8 mouse cellular contexts compared by ENCODE assay signal in genomic region chr2:12001938-12002899, GRCm38 (mm10).
DNase-seq lines count a peak whose midpoint lies in the region; ATAC-seq and TF ChIP-seq lines count a peak whose summit lies in the region.

No protein-coding gene starts in this region.

- H3K4me3 ChIP-seq in lung, embryonic 14.5 days (ENCODE audit: low read depth, low read length), result no peak overlapping the region
- H3K4me3 ChIP-seq in midbrain, embryonic 15.5 days, result no peak overlapping the region

- peak; percentile 19 for DNase-seq in cerebellum, adult 9-10 months
- DNase-seq in cerebellum, postnatal 36 days, result no peak
- DNase-seq in lung, embryonic 14.5 days, result peak; percentile 87
- DNase-seq in lung, postnatal 14 days, result no peak
- no peak for DNase-seq in right cerebral cortex, postnatal 4 days
- DNase-seq in T-cell, adult 2 months (ENCODE audit: low spot score), result no peak

- H3K9ac ChIP-seq in lung, embryonic 14.5 days, result no peak overlapping the region
- H3K9ac ChIP-seq in midbrain, embryonic 15.5 days, result no peak overlapping the region

- ATAC-seq in lung, embryonic 14.5 days (ENCODE audit: insufficient read depth), result peak; percentile 67; the same call in 1 of the 2 replicates
- ATAC-seq in granulocyte monocyte progenitor cell, adult 5-6 weeks (replicated peaks; ENCODE audit: poor library complexity, severe bottlenecking), result peak; percentile 90
- ATAC-seq in midbrain, embryonic 15.5 days (replicated peaks), result peak; percentile 93

- H3K27ac ChIP-seq in lung, embryonic 14.5 days (ENCODE audit: low read depth), result no peak overlapping the region
- H3K27ac ChIP-seq in midbrain, embryonic 15.5 days, result no peak overlapping the region

- H3K9me3 ChIP-seq in lung, embryonic 14.5 days (ENCODE audit: low read depth, low read length), result no peaks in the 10 kb centered on the region
- no peaks in the 10 kb centered on the region for H3K9me3 ChIP-seq in midbrain, embryonic 15.5 days

- WGBS in lung, embryonic 14.5 days, result 27% methylated on average over 24 of the region's 24 CpGs
- WGBS in midbrain, embryonic 15.5 days, result 34% methylated on average over 24 of the region's 24 CpGs

- H3K4me2 ChIP-seq in lung, embryonic 14.5 days, result no peak overlapping the region
- no peak overlapping the region for H3K4me2 ChIP-seq in midbrain, embryonic 15.5 days

- H3K27me3 ChIP-seq in lung, embryonic 14.5 days (ENCODE audit: insufficient read depth, low read length), result no peaks in the 10 kb centered on the region
- no peaks in the 10 kb centered on the region for H3K27me3 ChIP-seq in midbrain, embryonic 15.5 days (replicated peaks)

- H3K36me3 ChIP-seq in lung, embryonic 14.5 days (ENCODE audit: insufficient read depth), result no peaks in the 10 kb centered on the region
- no peaks in the 10 kb centered on the region for H3K36me3 ChIP-seq in midbrain, embryonic 15.5 days (replicated peaks)

- H3K4me1 ChIP-seq in lung, embryonic 14.5 days (ENCODE audit: insufficient read depth), result no peaks in the 10 kb centered on the region
- H3K4me1 ChIP-seq in midbrain, embryonic 15.5 days, result no peaks in the 10 kb centered on the region

- peak; percentile 81 for TF ChIP-seq CTCF in lung, embryonic 14.5 days (IDR thresholded peaks at IDR 0.05; ENCODE audit: low read depth)

Comparison
In these comparisons a context has a peak if more than half of its experiments do, and no peak if none do; other contexts are left out.
1. DNase-seq: peak in cerebellum, adult 9-10 months (single experiment) and lung, embryonic 14.5 days (single experiment); none in cerebellum, postnatal 36 days (0 of 2), lung, postnatal 14 days (single experiment), right cerebral cortex, postnatal 4 days (single experiment) and T-cell, adult 2 months (single experiment).
2. Peak in every context shown above with its lines, with median percentiles within 50 percentile points of each other: ATAC-seq.